Mouse (Mus musculus): Measurements from ENCODE around the gene Iapp. TPM values are rescaled to one million over a fixed set of nuclear protein-coding genes. Genes with fewer than 3 reads are reported as not detected.
"Not testable (repeated sequence)": the region's sequence is repeated elsewhere in the genome, so short reads cannot be mapped to it uniquely, and the experiment has no call there.

Iapp gene
- polyA plus RNA-seq, 1 experiment, result not detected

DNA sequence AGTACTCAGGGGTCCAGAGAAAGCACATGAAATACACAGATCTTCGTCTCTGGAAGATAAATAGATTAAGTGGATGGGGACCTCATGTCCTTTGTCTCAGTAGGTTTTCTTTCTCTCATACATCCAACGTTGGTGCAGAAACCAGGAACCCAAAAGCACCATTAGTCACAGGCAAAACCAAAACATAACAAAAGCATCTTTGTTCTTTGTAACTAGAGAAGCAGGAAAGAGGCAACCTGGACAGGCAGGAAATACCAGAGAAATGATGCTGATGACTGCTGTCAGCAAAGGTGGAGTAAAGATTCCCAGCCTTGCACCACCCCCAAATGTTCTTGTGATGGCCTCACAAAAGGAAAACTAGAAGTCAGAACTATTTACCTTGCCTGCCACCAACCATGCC lies 41.4 kb downstream of the Iapp start:
- H3K36me3 ChIP-seq (ENCODE audit: control insufficient read depth, insufficient read depth), result no peaks in the 10 kb centered on the region
- H3ac ChIP-seq (ENCODE audit: control insufficient read depth, insufficient read length, low read depth), result no peak overlapping the region
- no peak overlapping the region for H3K4me3 ChIP-seq (ENCODE audit: insufficient read depth, poor library complexity, severe bottlenecking)
- H3K27me3 ChIP-seq (ENCODE audit: control insufficient read depth, insufficient read depth, insufficient read length), result no peaks in the 10 kb centered on the region
- TF ChIP-seq MYOG (IDR thresholded peaks at IDR 0.05; ENCODE audit: control insufficient read depth, extremely low read depth, insufficient read length) (no peak), MAX (IDR thresholded peaks at IDR 0.05) (no peak), CTCF (IDR thresholded peaks at IDR 0.05; ENCODE audit: control insufficient read depth, insufficient read depth, insufficient read length) (no peak), FOSL1 (IDR thresholded peaks at IDR 0.05; ENCODE audit: insufficient read depth, low read length, poor library complexity, severe bottlenecking) (no peak), CEBPB (IDR thresholded peaks at IDR 0.05; ENCODE audit: low read depth) (no peak), MYOD1 (IDR thresholded peaks at IDR 0.05; ENCODE audit: control insufficient read depth, insufficient read length, low read depth) (no peak), USF1 (IDR thresholded peaks at IDR 0.05; ENCODE audit: low read depth) (no peak)
- no peaks in the 10 kb centered on the region for H3K79me2 ChIP-seq (ENCODE audit: control insufficient read depth, insufficient read depth)
- H3K79me3 ChIP-seq (ENCODE audit: low read depth), result no peaks in the 10 kb centered on the region

DNA sequence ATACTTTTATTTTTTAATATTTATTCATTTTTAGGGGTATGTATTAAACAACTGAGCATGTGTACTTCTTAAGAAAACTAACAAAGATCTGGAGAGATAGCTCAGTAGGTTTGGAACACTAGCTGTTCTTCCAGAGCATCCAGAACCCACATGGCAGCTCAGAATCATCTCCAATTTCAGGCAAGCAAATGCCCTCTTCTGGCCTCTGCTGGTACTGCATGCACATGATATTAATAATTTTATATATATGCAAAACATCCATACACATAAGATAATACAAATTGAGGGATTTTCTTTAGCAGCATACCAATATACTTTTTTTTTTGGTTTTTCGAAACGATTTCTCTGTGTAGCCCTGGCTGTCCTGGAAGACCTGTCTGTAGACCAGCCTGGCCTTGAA lies 45.3 kb downstream of the Iapp start:
- Histone ChIP-seq H3K27me3 (ENCODE audit: control insufficient read depth, insufficient read depth, insufficient read length) (no peaks in the 10 kb centered on the region), H3K4me3 (ENCODE audit: insufficient read depth, poor library complexity, severe bottlenecking) (no peak overlapping the region), H3K36me3 (ENCODE audit: control insufficient read depth, insufficient read depth) (no peaks in the 10 kb centered on the region), H3ac (ENCODE audit: control insufficient read depth, insufficient read length, low read depth) (no peak overlapping the region), H3K79me2 (ENCODE audit: control insufficient read depth, insufficient read depth) (peaks cover 13% of the 10 kb centered on the region), H3K79me3 (ENCODE audit: low read depth) (peaks cover 3% of the 10 kb centered on the region)
- TF ChIP-seq MAX (IDR thresholded peaks at IDR 0.05) (no peak), USF1 (IDR thresholded peaks at IDR 0.05; ENCODE audit: low read depth) (no peak), CTCF (IDR thresholded peaks at IDR 0.05; ENCODE audit: control insufficient read depth, insufficient read depth, insufficient read length) (peak; percentile 18), MYOD1 (IDR thresholded peaks at IDR 0.05; ENCODE audit: control insufficient read depth, insufficient read length, low read depth) (no peak), CEBPB (IDR thresholded peaks at IDR 0.05; ENCODE audit: low read depth) (no peak), MYOG (IDR thresholded peaks at IDR 0.05; ENCODE audit: control insufficient read depth, extremely low read depth, insufficient read length) (no peak), FOSL1 (IDR thresholded peaks at IDR 0.05; ENCODE audit: insufficient read depth, low read length, poor library complexity, severe bottlenecking) (no peak)

DNA sequence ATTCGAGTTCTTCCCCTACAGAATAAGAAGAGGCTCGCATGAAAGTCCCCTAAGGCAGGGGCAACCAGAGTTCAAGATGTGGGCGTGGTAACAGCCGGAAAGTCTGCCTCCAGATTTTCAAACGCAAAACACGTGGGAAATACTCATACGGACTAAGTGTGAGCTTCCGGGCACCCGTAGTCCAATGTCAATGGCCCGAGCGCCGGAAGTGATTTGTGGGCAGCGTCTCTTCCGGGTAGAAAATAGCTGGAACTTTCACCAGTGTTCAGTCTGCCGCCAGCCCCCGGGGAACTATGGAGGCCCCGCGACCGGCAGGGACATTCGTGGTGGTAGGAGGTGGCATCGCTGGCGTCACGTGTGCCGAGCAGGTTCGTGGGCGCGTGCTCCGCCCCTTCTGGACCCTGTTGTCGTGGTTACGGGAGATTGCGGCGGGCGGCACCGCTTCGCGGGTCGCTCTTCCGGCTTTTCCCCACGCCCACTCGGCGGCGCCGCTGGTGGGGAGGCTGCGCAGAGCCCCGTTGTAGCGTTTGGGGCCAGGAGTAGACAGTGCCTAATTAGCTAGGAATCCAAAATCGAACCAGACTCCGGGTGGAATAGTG lies 47.3 kb downstream of the Iapp start, which contains the start of gene Pyroxd1:
TSS of gene Pyroxd1 (plus strand) at position 215 of the 599 bp plus-strand sequence.
- Histone ChIP-seq H3K79me3 (ENCODE audit: low read depth) (peaks cover 3% of the 10 kb centered on the region), H3K36me3 (ENCODE audit: control insufficient read depth, insufficient read depth) (peaks cover 12% of the 10 kb centered on the region), H3ac (ENCODE audit: control insufficient read depth, insufficient read length, low read depth) (peak within 1 kb of the TSS; percentile 64), H3K27me3 (ENCODE audit: control insufficient read depth, insufficient read depth, insufficient read length) (no peaks in the 10 kb centered on the region), H3K4me3 (ENCODE audit: insufficient read depth, poor library complexity, severe bottlenecking) (peak within 1 kb of the TSS; percentile 48), H3K79me2 (ENCODE audit: control insufficient read depth, insufficient read depth) (peaks cover 13% of the 10 kb centered on the region)
- TF ChIP-seq MAX (IDR thresholded peaks at IDR 0.05) (peak; percentile 91), CTCF (IDR thresholded peaks at IDR 0.05; ENCODE audit: control insufficient read depth, insufficient read depth, insufficient read length) (no peak), USF1 (IDR thresholded peaks at IDR 0.05; ENCODE audit: low read depth) (peak; percentile 51), CEBPB (IDR thresholded peaks at IDR 0.05; ENCODE audit: low read depth) (no peak), FOSL1 (IDR thresholded peaks at IDR 0.05; ENCODE audit: insufficient read depth, low read length, poor library complexity, severe bottlenecking) (no peak), MYOD1 (IDR thresholded peaks at IDR 0.05; ENCODE audit: control insufficient read depth, insufficient read length, low read depth) (no peak), MYOG (IDR thresholded peaks at IDR 0.05; ENCODE audit: control insufficient read depth, extremely low read depth, insufficient read length) (no peak)

DNA sequence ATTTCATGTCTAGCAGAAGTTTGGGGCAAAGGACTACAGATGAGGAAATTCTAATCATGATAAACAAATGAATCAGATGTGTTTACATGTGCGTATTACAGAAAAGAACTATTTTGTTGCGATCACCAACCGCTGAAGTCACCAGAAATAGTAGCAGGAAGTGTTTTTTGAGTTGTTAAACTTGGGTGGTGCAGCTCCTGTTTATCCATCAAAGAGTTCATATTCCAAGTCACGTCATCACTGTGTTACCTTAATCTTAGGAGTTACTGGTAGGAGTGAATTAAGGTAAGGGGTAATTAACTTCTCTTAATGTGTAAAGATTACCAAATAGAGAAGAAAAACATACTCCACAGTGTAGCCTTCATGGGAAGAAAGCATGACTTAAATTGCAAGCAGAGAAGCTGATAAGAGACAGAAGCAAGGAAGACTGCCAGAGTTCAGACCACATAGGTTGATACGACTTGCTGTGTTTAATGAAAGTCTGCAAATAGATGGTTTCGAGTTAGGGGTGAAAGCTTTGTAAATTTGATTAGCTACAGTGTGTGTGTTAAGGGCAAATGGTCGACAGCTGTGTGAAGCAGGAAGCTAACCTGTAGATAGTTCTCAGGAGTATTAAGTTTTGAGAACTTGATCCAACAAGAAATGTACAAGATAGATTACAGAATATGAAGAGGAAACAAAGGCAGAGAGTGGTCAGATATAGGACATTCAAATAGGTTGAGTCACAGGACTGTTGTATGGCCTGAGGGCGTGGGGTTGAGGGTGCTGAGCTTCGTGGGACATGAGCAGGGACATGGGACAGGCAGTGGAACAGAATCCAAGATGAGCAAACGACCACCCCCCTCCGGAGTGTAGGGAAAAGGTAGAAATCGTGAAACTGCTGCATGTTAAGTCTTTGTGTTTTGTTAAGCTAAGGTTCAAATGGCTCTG lies 48.2 kb downstream of the Iapp start:
- H3K4me3 ChIP-seq (ENCODE audit: insufficient read depth, poor library complexity, severe bottlenecking), result peak overlapping the region; percentile 48
- no peak for TF ChIP-seq FOSL1 (IDR thresholded peaks at IDR 0.05; ENCODE audit: insufficient read depth, low read length, poor library complexity, severe bottlenecking)
- no peak for TF ChIP-seq CTCF (IDR thresholded peaks at IDR 0.05; ENCODE audit: control insufficient read depth, insufficient read depth, insufficient read length)
- no peak for TF ChIP-seq MYOD1 (IDR thresholded peaks at IDR 0.05; ENCODE audit: control insufficient read depth, insufficient read length, low read depth)
- no peak for TF ChIP-seq MAX (IDR thresholded peaks at IDR 0.05)
- TF ChIP-seq CEBPB (IDR thresholded peaks at IDR 0.05; ENCODE audit: low read depth), result no peak
- TF ChIP-seq USF1 (IDR thresholded peaks at IDR 0.05; ENCODE audit: low read depth), result no peak
- no peaks in the 10 kb centered on the region for H3K27me3 ChIP-seq (ENCODE audit: control insufficient read depth, insufficient read depth, insufficient read length)

DNA sequence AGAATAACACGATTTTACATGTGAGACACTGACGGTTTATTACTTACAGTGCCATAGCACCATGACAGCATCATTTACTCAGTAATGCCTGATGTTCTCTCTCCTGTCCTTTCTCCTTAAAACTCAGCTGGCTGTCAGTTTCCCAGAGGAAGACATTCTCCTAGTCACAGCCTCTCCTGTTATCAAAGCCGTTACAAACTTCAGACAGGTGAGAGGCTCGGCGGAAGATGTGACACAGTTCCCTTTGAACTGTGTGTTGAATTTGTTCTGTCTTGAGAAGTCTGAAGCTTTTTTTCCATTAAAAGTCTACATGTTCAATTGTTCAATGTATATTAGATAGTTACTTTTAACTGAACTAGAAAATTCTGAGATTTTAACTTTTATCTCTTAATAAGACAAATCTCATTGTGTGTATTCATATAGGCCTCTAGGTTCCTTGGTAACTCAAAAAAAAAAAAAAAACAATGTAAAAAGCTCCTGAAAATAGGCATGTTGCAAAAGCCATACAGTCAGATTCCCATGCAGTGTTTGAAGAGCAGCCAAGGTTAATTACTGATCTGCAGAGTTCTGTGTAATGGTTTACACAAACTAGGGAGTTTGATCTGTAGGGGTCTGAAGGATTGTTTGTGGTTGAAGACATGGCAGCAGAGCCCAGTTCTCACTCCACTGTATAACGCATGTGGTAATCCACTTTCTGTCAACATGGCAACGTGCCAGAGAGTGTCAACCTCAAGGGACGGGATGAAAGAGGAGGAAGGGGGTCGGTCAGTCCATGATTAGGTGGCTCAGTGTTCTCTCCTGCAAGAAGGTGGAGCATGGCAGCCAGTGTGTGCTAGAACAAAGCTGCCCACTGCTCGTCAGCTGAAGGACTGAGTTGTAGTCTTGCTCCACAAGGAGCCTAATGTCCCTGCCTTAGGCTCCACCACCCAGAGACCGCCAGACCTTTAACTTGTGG lies 49.5 kb downstream of the Iapp start:
- no peak overlapping the region for H3K4me3 ChIP-seq (ENCODE audit: insufficient read depth, poor library complexity, severe bottlenecking)
- H3K27me3 ChIP-seq (ENCODE audit: control insufficient read depth, insufficient read depth, insufficient read length), result no peaks in the 10 kb centered on the region
- peaks cover 3% of the 10 kb centered on the region for H3K79me3 ChIP-seq (ENCODE audit: low read depth)
- no peak overlapping the region for H3ac ChIP-seq (ENCODE audit: control insufficient read depth, insufficient read length, low read depth)
- TF ChIP-seq MYOG (IDR thresholded peaks at IDR 0.05; ENCODE audit: control insufficient read depth, extremely low read depth, insufficient read length), result no peak
- TF ChIP-seq CTCF (IDR thresholded peaks at IDR 0.05; ENCODE audit: control insufficient read depth, insufficient read depth, insufficient read length), result no peak
- TF ChIP-seq FOSL1 (IDR thresholded peaks at IDR 0.05; ENCODE audit: insufficient read depth, low read length, poor library complexity, severe bottlenecking), result no peak
- TF ChIP-seq MAX (IDR thresholded peaks at IDR 0.05), result no peak
- no peak for TF ChIP-seq MYOD1 (IDR thresholded peaks at IDR 0.05; ENCODE audit: control insufficient read depth, insufficient read length, low read depth)
- TF ChIP-seq USF1 (IDR thresholded peaks at IDR 0.05; ENCODE audit: low read depth), result no peak
- no peak for TF ChIP-seq CEBPB (IDR thresholded peaks at IDR 0.05; ENCODE audit: low read depth)
- peaks cover 28% of the 10 kb centered on the region for H3K36me3 ChIP-seq (ENCODE audit: control insufficient read depth, insufficient read depth)
- peaks cover 13% of the 10 kb centered on the region for H3K79me2 ChIP-seq (ENCODE audit: control insufficient read depth, insufficient read depth)

More for the DNA sequence above, 48.2 kb downstream of the Iapp start:
- peaks cover 13% of the 10 kb centered on the region for H3K79me2 ChIP-seq (ENCODE audit: control insufficient read depth, insufficient read depth)
- peak overlapping the region; percentile 64 for H3ac ChIP-seq (ENCODE audit: control insufficient read depth, insufficient read length, low read depth)
- peaks cover 20% of the 10 kb centered on the region for H3K36me3 ChIP-seq (ENCODE audit: control insufficient read depth, insufficient read depth)
- peaks cover 3% of the 10 kb centered on the region for H3K79me3 ChIP-seq (ENCODE audit: low read depth)

DNA sequence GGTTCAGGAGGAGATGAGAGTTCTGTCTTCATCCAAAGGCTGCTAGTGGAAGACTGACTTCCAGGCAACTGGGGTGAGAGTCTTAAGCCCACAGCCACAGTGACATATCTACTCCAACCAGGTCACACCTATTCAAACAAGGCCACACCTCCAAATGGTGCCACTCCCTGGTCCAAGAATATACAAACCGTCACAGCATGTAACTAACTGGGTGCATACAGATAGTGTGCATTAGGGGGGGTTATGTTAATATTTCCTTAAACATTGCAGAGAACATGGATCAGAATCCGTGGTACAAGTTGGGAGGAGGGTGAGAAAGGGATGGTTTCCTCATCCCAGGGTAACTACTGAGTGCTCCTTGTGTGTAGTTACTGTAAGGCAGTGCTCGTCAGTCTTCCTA lies 53.9 kb downstream of the Iapp start:
- peaks cover 37% of the 10 kb centered on the region for H3K36me3 ChIP-seq (ENCODE audit: control insufficient read depth, insufficient read depth)
- H3ac ChIP-seq (ENCODE audit: control insufficient read depth, insufficient read length, low read depth); H3K27me3 ChIP-seq (ENCODE audit: control insufficient read depth, insufficient read depth, insufficient read length); H3K4me3 ChIP-seq (ENCODE audit: insufficient read depth, poor library complexity, severe bottlenecking); H3K79me2 ChIP-seq (ENCODE audit: control insufficient read depth, insufficient read depth); H3K79me3 ChIP-seq (ENCODE audit: low read depth): not testable (repeated sequence)

All from C2C12 (cell line).